Mouse (Mus musculus) neural tube, embryonic 14.5 days (tissue): ENCODE data around the gene Glg1. TPM values are rescaled to one million over a fixed set of nuclear protein-coding genes. Genes with fewer than 3 reads are reported as not detected.
"Not testable (repeated sequence)": the region's sequence is repeated elsewhere in the genome, so short reads cannot be mapped to it uniquely, and the experiment has no call there.

Experiments used
- ATAC-seq: fragments of 200-750 bp; cut with Nextera tagmentation; 2 replicates; pipeline ENCODE4 v1.8.0; 2017; ENCODE audit warnings: low read depth, mild to moderate bottlenecking, moderate TSS enrichment, moderate library complexity
- H3K27ac ChIP-seq: fragments of 300-500 bp; sonication (generic); 2 replicates; pipeline ENCODE4 v1.5.1; 2014; ENCODE audit warnings: low read depth, mild to moderate bottlenecking, control low read depth, low read length, moderate library complexity, mixed read lengths
- H3K27me3 ChIP-seq: fragments of 300-500 bp; sonication (generic); 2 replicates; pipeline ENCODE4 v1.6.1; 2014; ENCODE audit warnings: low read length; ENCODE audit not compliant: control insufficient read depth, insufficient read depth
- H3K36me3 ChIP-seq: fragments of 300-500 bp; sonication (generic); 2 replicates; pipeline ENCODE4 v1.6.1; 2014; ENCODE audit warnings: low read length, mixed read lengths; ENCODE audit not compliant: control insufficient read depth, insufficient read depth
- H3K4me1 ChIP-seq: fragments of 300-500 bp; sonication (generic); 2 replicates; pipeline ENCODE4 v1.6.1; 2014; ENCODE audit warnings: low read length; ENCODE audit not compliant: control insufficient read depth, insufficient read depth
- H3K4me2 ChIP-seq: fragments of 300-500 bp; sonication (generic); 2 replicates; pipeline ENCODE4 v1.6.1; 2014; ENCODE audit warnings: mild to moderate bottlenecking, low read depth, low read length, control low read depth
- H3K4me3 ChIP-seq: fragments of 300-500 bp; sonication (generic); 2 replicates; pipeline ENCODE4 v1.5.1; 2014; ENCODE audit warnings: low read depth, low read length, control low read depth, mixed read lengths
- H3K9ac ChIP-seq: fragments of 300-500 bp; sonication (generic); replicated peaks from 2 replicates; pipeline ENCODE4 v1.6.1; 2014; ENCODE audit warnings: low read depth, mild to moderate bottlenecking, control low read depth, low read length, mixed read lengths
- H3K9me3 ChIP-seq: fragments of 300-500 bp; sonication (generic); 2 replicates; pipeline ENCODE4 v1.6.1; 2016; ENCODE audit warnings: low read length; ENCODE audit not compliant: control insufficient read depth
- WGBS: fragments of 180-500 bp; shearing (Covaris S2); extraction: QIAGEN DNeasy Blood & Tissue Kit; methylation state at CpG from one replicate; pipeline ENCODE4 v1.1.7; 2014; 5-methylcytosine and 5-hydroxymethylcytosine counted together
- microRNA-seq: library from miRNA; unstranded; fragments of <30 nt; microRNA quantifications from one replicate; pipeline ENCODE4, GENCODE M21; 2016
- polyA plus RNA-seq: library from polyadenylated mRNA; unstranded; fragments of >200 nt; fragmentation: Nextera tagmentation; extraction: Ambion mirVana; gene quantifications from 2 replicates; pipeline ENCODE4 v1.2.1, GENCODE M21; 2014

Gene Glg1
- polyA plus RNA-seq, 1 experiment from 2014 or later = 77.0 TPM

DNA sequence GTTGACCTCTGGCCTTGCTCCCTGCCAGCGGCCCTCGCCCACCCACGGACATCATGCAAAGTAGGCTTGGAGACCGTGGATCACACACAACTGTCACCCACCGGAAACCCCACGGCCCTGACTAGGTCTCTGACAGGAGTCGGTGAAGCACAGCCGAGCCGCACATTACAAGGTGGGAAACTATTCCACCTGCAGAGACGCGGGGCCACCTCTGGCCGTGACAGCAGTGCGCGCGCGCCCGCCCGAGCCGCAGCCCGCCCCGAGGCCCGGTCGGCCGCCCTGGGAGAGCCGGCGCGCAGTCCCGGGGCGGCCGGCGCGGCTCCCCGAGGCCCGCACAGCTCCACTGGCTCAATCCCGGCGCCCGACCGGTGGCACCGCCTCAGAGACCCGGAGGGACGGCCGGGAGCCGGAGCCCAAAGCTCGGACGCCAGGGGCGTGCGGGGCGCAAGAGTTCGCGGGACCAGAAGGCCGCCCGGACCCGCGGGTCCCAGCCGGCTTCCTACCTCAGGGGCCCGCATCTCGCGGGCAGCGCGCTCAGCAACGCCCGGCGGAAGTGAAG is 114.0 kb downstream of the Glg1 start:
- peak; percentile 67 for ATAC-seq
- not testable (repeated sequence) for H3K27me3 ChIP-seq, H3K4me1 ChIP-seq, H3K9me3 ChIP-seq, H3K27ac ChIP-seq, H3K36me3 ChIP-seq
- H3K4me3 ChIP-seq = peak overlapping the region; percentile 57
- under 1% methylated on average over 40 of the region's 63 CpGs for whole genome bisulfite sequencing
- H3K9ac ChIP-seq = peak overlapping the region; percentile 55
- H3K4me2 ChIP-seq = peak overlapping the region; percentile 73

DNA sequence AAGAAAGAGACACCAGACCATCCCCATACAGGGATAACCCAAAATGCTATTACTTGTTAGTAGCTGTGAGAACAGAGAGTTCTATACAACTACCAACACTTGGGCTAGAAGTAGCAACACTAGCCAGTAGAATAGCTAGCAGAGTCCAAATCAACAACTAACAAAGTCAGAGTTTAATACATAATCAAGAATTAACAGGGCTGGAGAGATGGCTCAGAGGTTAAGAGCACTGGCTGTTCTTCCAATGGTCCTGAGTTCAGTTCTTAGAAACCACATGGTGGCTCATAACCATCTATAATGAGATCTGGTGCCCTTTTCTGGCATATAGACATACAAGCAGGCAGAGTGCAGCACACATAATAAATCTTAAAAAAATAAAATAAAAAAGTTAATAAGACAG is 116.5 kb downstream of the Glg1 start:
- Histone ChIP-seq H3K4me3 (no peak overlapping the region), H3K27me3 (no peaks in the 10 kb centered on the region), H3K36me3 (peaks cover 9% of the 10 kb centered on the region), H3K9ac (no peak overlapping the region), H3K27ac (no peak overlapping the region), H3K9me3 (no peaks in the 10 kb centered on the region), H3K4me2 (no peak overlapping the region), H3K4me1 (0 out of 2 replicates have a peak, but pooled peaks cover 6% of the 10 kb centered on the region)
- ATAC-seq = no peak

DNA sequence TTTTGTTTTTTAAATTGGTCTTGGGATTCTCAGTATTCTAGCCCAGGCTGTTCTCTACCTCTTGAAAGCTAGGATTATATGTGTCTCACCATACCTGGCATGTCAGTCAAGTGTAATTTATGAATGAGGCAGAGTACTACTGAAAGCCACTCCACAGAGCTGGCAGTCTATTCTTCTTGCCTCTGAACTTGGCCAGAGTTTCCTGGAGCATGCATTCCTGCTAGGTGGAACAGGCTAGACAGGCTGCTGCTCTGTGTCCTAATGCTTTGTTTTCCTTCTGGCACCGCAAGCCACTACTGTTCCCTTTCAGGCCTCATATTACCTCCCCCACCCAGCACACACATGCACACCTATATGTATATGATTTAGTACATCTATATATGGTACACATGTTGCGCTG is 128.3 kb downstream of the Glg1 start:
- Histone ChIP-seq H3K27ac (no peak overlapping the region), H3K4me2 (no peak overlapping the region), H3K9ac (no peak overlapping the region), H3K4me1 (no peaks in the 10 kb centered on the region), H3K27me3 (no peaks in the 10 kb centered on the region), H3K36me3 (peaks cover 57% of the 10 kb centered on the region), H3K9me3 (no peaks in the 10 kb centered on the region), H3K4me3 (no peak overlapping the region)
- 95% methylated on average over 2 of the region's 2 CpGs for WGBS
- no peak for ATAC-seq

DNA sequence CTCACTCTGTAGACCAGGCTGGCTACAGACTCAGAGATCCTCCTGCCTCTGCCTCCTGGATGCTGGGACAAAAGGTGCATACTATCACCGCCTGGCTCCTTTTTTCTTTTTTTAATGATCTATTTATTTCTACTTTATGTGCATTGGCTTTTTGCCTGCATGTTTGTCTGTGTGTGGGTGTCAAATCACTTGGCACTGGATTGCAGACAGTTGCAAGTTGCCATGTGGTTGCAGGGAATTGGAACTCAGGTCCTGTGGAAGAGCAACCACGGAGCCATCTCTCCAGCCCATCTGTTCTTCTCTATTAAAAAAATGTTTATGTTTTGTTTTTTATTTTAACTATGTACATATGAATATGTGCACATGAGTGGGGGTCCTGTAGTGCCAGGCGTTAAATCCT is 139.5 kb downstream of the Glg1 start:
- WGBS = 96% methylated on average over 3 of the region's 3 CpGs
- Histone ChIP-seq H3K4me2 (no peak overlapping the region), H3K36me3 (peaks cover 53% of the 10 kb centered on the region)

DNA sequence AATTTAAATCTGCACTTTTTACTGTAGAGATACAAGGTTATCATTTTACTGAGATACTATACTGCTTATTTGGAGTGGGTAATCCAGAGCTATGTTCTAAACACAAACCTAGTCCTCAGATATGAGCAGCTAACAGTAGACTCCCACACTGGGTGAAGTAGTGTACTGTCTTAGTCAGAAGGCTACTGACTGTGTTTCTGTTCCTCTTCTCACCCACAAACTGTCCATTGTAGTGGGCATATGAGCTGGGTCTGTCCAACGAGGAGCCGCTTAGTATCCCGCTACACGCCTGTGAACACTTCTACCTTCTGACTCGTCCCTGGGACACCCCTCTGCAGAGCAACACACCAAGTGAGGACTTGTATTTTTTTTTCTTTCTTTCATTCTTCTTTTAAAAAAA is 144.1 kb downstream of the Glg1 start:
- WGBS = 96% methylated on average over 5 of the region's 5 CpGs
- Histone ChIP-seq H3K27me3 (no peaks in the 10 kb centered on the region), H3K27ac (no peak overlapping the region), H3K4me1 (no peaks in the 10 kb centered on the region), H3K36me3 (peaks cover 42% of the 10 kb centered on the region), H3K4me2 (no peak overlapping the region), H3K4me3 (no peak overlapping the region), H3K9ac (no peak overlapping the region), H3K9me3 (no peaks in the 10 kb centered on the region)
- no peak for ATAC-seq

More for the DNA sequence above, 139.5 kb downstream of the Glg1 start:
- H3K4me1 ChIP-seq = no peaks in the 10 kb centered on the region
- no peak overlapping the region for H3K9ac ChIP-seq
- no peaks in the 10 kb centered on the region for H3K27me3 ChIP-seq
- no peak for ATAC-seq
- H3K9me3 ChIP-seq = no peaks in the 10 kb centered on the region
- H3K27ac ChIP-seq = no peak overlapping the region
- no peak overlapping the region for H3K4me3 ChIP-seq

Small RNA genes lying within 50 kb of the gene (microRNA-seq; reads per million reads assigned to microRNA genes)
- not detected for gene Gm23193

Other genes with a start within 250 kb of the Glg1 start
- gene Ddx19b, start 227.5 kb downstream of the Glg1 start, polyA plus RNA-seq = 6.3 and 7.6 TPM in 2 replicates
- gene Aars, start 226.1 kb downstream of the Glg1 start, polyA plus RNA-seq = 76.4 and 93.5 TPM in 2 replicates
- gene Exosc6, start 202.9 kb downstream of the Glg1 start, polyA plus RNA-seq = not detected in 2 replicates
- 0.70 and 1.5 TPM in 2 replicates for gene Clec18a, start 166.8 kb downstream of the Glg1 start, polyA plus RNA-seq
- gene Pdpr, start 164.6 kb downstream of the Glg1 start, polyA plus RNA-seq = 8.1 and 8.7 TPM in 2 replicates
- gene Rfwd3, start 41.0 kb upstream of the Glg1 start, polyA plus RNA-seq = 19.2 and 25.4 TPM in 2 replicates
- 0.35 TPM in 1 of 2 replicates, not detected in the other for gene Mlkl, start 79.0 kb upstream of the Glg1 start, polyA plus RNA-seq
- gene Fa2h, start 134.6 kb upstream of the Glg1 start, polyA plus RNA-seq = 0.45 and 1.1 TPM in 2 replicates